Mouse (Mus musculus) forebrain, embryonic 13.5 days (tissue): Measurements from ENCODE around the gene Kif1c. TPM values are rescaled to one million over a fixed set of nuclear protein-coding genes. Genes with fewer than 3 reads are reported as not detected.

Experiments
- ATAC-seq: fragments of 200-750 bp; cut with Nextera tagmentation; 2 replicates; pipeline ENCODE4 v1.8.0; 2017
- H3K27ac ChIP-seq: fragments of 300-500 bp; sonication (generic); 2 replicates; pipeline ENCODE4 v1.5.1; 2015; ENCODE audit warnings: inconsistent platforms, mild to moderate bottlenecking, moderate library complexity
- H3K27me3 ChIP-seq: fragments of 300-500 bp; sonication (generic); 2 replicates; pipeline ENCODE4 v1.6.1; 2015; ENCODE audit warnings: mild to moderate bottlenecking, inconsistent platforms
- H3K36me3 ChIP-seq: fragments of 300-500 bp; sonication (generic); 2 replicates; pipeline ENCODE4 v1.6.1; 2015; ENCODE audit warnings: mild to moderate bottlenecking, inconsistent platforms; ENCODE audit not compliant: poor library complexity, severe bottlenecking
- H3K4me1 ChIP-seq: fragments of 300-500 bp; sonication (generic); 2 replicates; pipeline ENCODE4 v1.6.1; 2015; ENCODE audit warnings: inconsistent platforms
- H3K4me2 ChIP-seq: fragments of 300-500 bp; sonication (generic); 2 replicates; pipeline ENCODE4 v1.6.1; 2015; ENCODE audit warnings: inconsistent platforms, mild to moderate bottlenecking, moderate library complexity
- H3K4me3 ChIP-seq: fragments of 300-500 bp; sonication (generic); 2 replicates; pipeline ENCODE4 v1.5.1; 2015; ENCODE audit warnings: mild to moderate bottlenecking, inconsistent platforms
- H3K9ac ChIP-seq: fragments of 300-500 bp; sonication (generic); 2 replicates; pipeline ENCODE4 v1.6.1; 2015; ENCODE audit warnings: mild to moderate bottlenecking, inconsistent platforms
- H3K9me3 ChIP-seq: fragments of 300-500 bp; sonication (generic); replicated peaks from 2 replicates; pipeline ENCODE4 v1.6.1; 2016; ENCODE audit warnings: inconsistent platforms
- WGBS: fragments of 180-500 bp; shearing (Covaris S2); methylation state at CpG from one replicate; pipeline ENCODE4 v1.1.7; 2015; 5-methylcytosine and 5-hydroxymethylcytosine counted together
- polyA plus RNA-seq: library from polyadenylated mRNA; unstranded; fragments of >200 nt; fragmentation: Nextera tagmentation; extraction: Ambion mirVana; gene quantifications from 2 replicates; pipeline ENCODE4 v1.2.1, GENCODE M21; 2015

The Kif1c gene
- polyA plus RNA-seq, 1 experiment from 2014 or later, result 1.3 TPM

- Histone ChIP-seq H3K36me3 (peaks cover 41% of the 10 kb centered on the region), H3K27ac (no peak overlapping the region), H3K9me3 (no peaks in the 10 kb centered on the region), H3K27me3 (no peaks in the 10 kb centered on the region), H3K4me3 (no peak overlapping the region), H3K4me1 (no peaks in the 10 kb centered on the region), H3K4me2 (no peak overlapping the region), H3K9ac (no peak overlapping the region)
- ATAC-seq, result no peak
- 81% methylated on average over 9 of the region's 9 CpGs for WGBS
Observed at GRCm38 (mm10) chr11:70730427-70731038, 30.2 kb downstream of the Kif1c start.

GRCm38 (mm10) chr11:70731178-70731577 is 30.8 kb downstream of the Kif1c start:
- Histone ChIP-seq H3K27ac (no peak overlapping the region), H3K27me3 (no peaks in the 10 kb centered on the region), H3K4me1 (no peaks in the 10 kb centered on the region), H3K36me3 (peaks cover 35% of the 10 kb centered on the region), H3K4me3 (no peak overlapping the region), H3K9ac (no peak overlapping the region), H3K9me3 (no peaks in the 10 kb centered on the region), H3K4me2 (no peak overlapping the region)
- WGBS, result 60% methylated on average over 5 of the region's 5 CpGs
- no peak for ATAC-seq

- H3K4me2 ChIP-seq, result no peak overlapping the region
Observed at GRCm38 (mm10) chr11:70733256-70733655, 32.9 kb downstream of the Kif1c start.

GRCm38 (mm10) chr11:70737749-70738148 is 37.4 kb downstream of the Kif1c start:
- no peak for ATAC-seq
- no peaks in the 10 kb centered on the region for H3K4me1 ChIP-seq
- H3K27ac ChIP-seq, result no peak overlapping the region
- no peaks in the 10 kb centered on the region for H3K36me3 ChIP-seq
- no peak overlapping the region for H3K9ac ChIP-seq
- H3K4me3 ChIP-seq, result no peak overlapping the region
- H3K4me2 ChIP-seq, result no peak overlapping the region
- H3K9me3 ChIP-seq, result no peaks in the 10 kb centered on the region
- no peaks in the 10 kb centered on the region for H3K27me3 ChIP-seq
- 79% methylated on average over 5 of the region's 5 CpGs for WGBS

More at GRCm38 (mm10) chr11:70733256-70733655, 32.9 kb downstream of the Kif1c start:
- WGBS, result 75% methylated on average over 5 of the region's 5 CpGs
- Histone ChIP-seq H3K9me3 (no peaks in the 10 kb centered on the region), H3K36me3 (peaks cover 14% of the 10 kb centered on the region), H3K27ac (no peak overlapping the region), H3K27me3 (no peaks in the 10 kb centered on the region), H3K4me3 (no peak overlapping the region), H3K9ac (no peak overlapping the region), H3K4me1 (no peaks in the 10 kb centered on the region)
- ATAC-seq, result no peak

GRCm38 (mm10) chr11:70741603-70742002 is 41.3 kb downstream of the Kif1c start:
- Histone ChIP-seq H3K36me3 (no peaks in the 10 kb centered on the region), H3K9me3 (no peaks in the 10 kb centered on the region), H3K4me3 (no peak overlapping the region), H3K4me1 (no peaks in the 10 kb centered on the region), H3K27ac (no peak overlapping the region), H3K4me2 (no peak overlapping the region), H3K9ac (no peak overlapping the region), H3K27me3 (no peaks in the 10 kb centered on the region)
- 92% methylated on average over 3 of the region's 3 CpGs for WGBS
- no peak for ATAC-seq

GRCm38 (mm10) chr11:70742117-70742516 is 41.8 kb downstream of the Kif1c start:
- 92% methylated on average over 7 of the region's 7 CpGs for WGBS
- no peak overlapping the region for H3K27ac ChIP-seq
- ATAC-seq, result no peak

GRCm38 (mm10) chr11:70742581-70743459 is 42.5 kb downstream of the Kif1c start:
- H3K9ac ChIP-seq, result no peak overlapping the region
- no peaks in the 10 kb centered on the region for H3K9me3 ChIP-seq
- WGBS, result 81% methylated on average over 12 of the region's 12 CpGs
- no peak overlapping the region for H3K4me2 ChIP-seq
- no peaks in the 10 kb centered on the region for H3K4me1 ChIP-seq
- H3K27ac ChIP-seq, result no peak overlapping the region
- no peaks in the 10 kb centered on the region for H3K36me3 ChIP-seq
- H3K4me3 ChIP-seq, result no peak overlapping the region
- H3K27me3 ChIP-seq, result no peaks in the 10 kb centered on the region
- ATAC-seq, result no peak

More at GRCm38 (mm10) chr11:70742117-70742516, 41.8 kb downstream of the Kif1c start:
- no peak overlapping the region for H3K9ac ChIP-seq
- no peaks in the 10 kb centered on the region for H3K4me1 ChIP-seq
- H3K27me3 ChIP-seq, result no peaks in the 10 kb centered on the region
- H3K36me3 ChIP-seq, result no peaks in the 10 kb centered on the region
- H3K4me3 ChIP-seq, result no peak overlapping the region
- H3K4me2 ChIP-seq, result no peak overlapping the region
- no peaks in the 10 kb centered on the region for H3K9me3 ChIP-seq

- WGBS, result 87% methylated on average over 7 of the region's 7 CpGs
- Histone ChIP-seq H3K27ac (no peak overlapping the region), H3K4me3 (no peak overlapping the region), H3K9ac (no peak overlapping the region), H3K27me3 (no peaks in the 10 kb centered on the region), H3K9me3 (no peaks in the 10 kb centered on the region), H3K36me3 (no peaks in the 10 kb centered on the region), H3K4me2 (no peak overlapping the region), H3K4me1 (no peaks in the 10 kb centered on the region)
- no peak for ATAC-seq
Observed at GRCm38 (mm10) chr11:70745636-70746035, 45.3 kb downstream of the Kif1c start.

- no peaks in the 10 kb centered on the region for H3K27me3 ChIP-seq
Observed at GRCm38 (mm10) chr11:70747876-70748545, 47.7 kb downstream of the Kif1c start.

GRCm38 (mm10) chr11:70752337-70753017 is 52.1 kb downstream of the Kif1c start:
- Histone ChIP-seq H3K27ac (no peak overlapping the region), H3K36me3 (no peaks in the 10 kb centered on the region), H3K9ac (no peak overlapping the region), H3K4me3 (no peak overlapping the region), H3K4me1 (no peaks in the 10 kb centered on the region; the same call in 1 of the 2 replicates), H3K27me3 (0 out of 2 replicates have a peak, but pooled peaks cover 2% of the 10 kb centered on the region), H3K9me3 (no peaks in the 10 kb centered on the region), H3K4me2 (no peak overlapping the region)
- ATAC-seq, result no peak
- WGBS, result 88% methylated on average over 4 of the region's 4 CpGs

More at GRCm38 (mm10) chr11:70747876-70748545, 47.7 kb downstream of the Kif1c start:
- Histone ChIP-seq H3K36me3 (no peaks in the 10 kb centered on the region), H3K4me1 (no peaks in the 10 kb centered on the region), H3K27ac (no peak overlapping the region), H3K9me3 (no peaks in the 10 kb centered on the region), H3K9ac (no peak overlapping the region), H3K4me3 (no peak overlapping the region), H3K4me2 (no peak overlapping the region)
- ATAC-seq, result no peak
- 92% methylated on average over 4 of the region's 4 CpGs for WGBS

GRCm38 (mm10) chr11:70753146-70753545 is 52.8 kb downstream of the Kif1c start:
- Histone ChIP-seq H3K27ac (no peak overlapping the region), H3K4me1 (no peaks in the 10 kb centered on the region; the same call in 1 of the 2 replicates), H3K27me3 (0 out of 2 replicates have a peak, but pooled peaks cover 2% of the 10 kb centered on the region), H3K36me3 (no peaks in the 10 kb centered on the region), H3K4me2 (no peak overlapping the region), H3K9me3 (no peaks in the 10 kb centered on the region), H3K9ac (no peak overlapping the region), H3K4me3 (no peak overlapping the region)
- 91% methylated on average over 10 of the region's 10 CpGs for WGBS
- no peak for ATAC-seq
